Mouse (Mus musculus) myocyte (in vitro differentiated cells): Measurements from ENCODE around the gene Btg1.

Experiments used
- CEBPB ChIP-seq: IDR thresholded peaks from 2 replicates; pipeline ENCODE4 v1.6.1; 2011; ENCODE audit warnings: mild to moderate bottlenecking, moderate library complexity; ENCODE audit not compliant: poor library complexity, insufficient read depth, severe bottlenecking
- E2F4 ChIP-seq: IDR thresholded peaks from one replicate; pipeline ENCODE4 v1.6.1; 2011; ENCODE audit warnings: mild to moderate bottlenecking, control low read depth, moderate library complexity; ENCODE audit not compliant: insufficient read depth
- MAX ChIP-seq: IDR thresholded peaks from one replicate; pipeline ENCODE4 v1.6.1; 2011; ENCODE audit warnings: low read depth, mild to moderate bottlenecking, control low read depth
- MYOG ChIP-seq, 3 experiments: IDR thresholded peaks; one replicate each; pipeline ENCODE4 v1.6.1; 2011; ENCODE audit warnings: control low read depth in 2 of 3, low read depth in 2 of 3, mild to moderate bottlenecking in 2 of 3; ENCODE audit not compliant: insufficient read length in 2 of 3, control insufficient read depth in 1 of 3, insufficient read depth in 1 of 3
- POLR2A ChIP-seq: IDR thresholded peaks from one replicate; pipeline ENCODE4 v1.6.1; 2011; ENCODE audit warnings: low read depth, mild to moderate bottlenecking, control low read depth, moderate library complexity; ENCODE audit not compliant: insufficient read length
- POLR2AphosphoS2 ChIP-seq: IDR thresholded peaks from one replicate; pipeline ENCODE4 v1.6.1; 2011; ENCODE audit warnings: low read depth, control low read depth; ENCODE audit not compliant: insufficient read length
- TCF12 ChIP-seq: IDR thresholded peaks from one replicate; pipeline ENCODE4 v1.6.1; 2011; ENCODE audit warnings: mild to moderate bottlenecking, control low read depth; ENCODE audit not compliant: poor library complexity, insufficient read depth, severe bottlenecking
- USF1 ChIP-seq: IDR thresholded peaks from one replicate; pipeline ENCODE4 v1.6.1; 2011; ENCODE audit warnings: low read depth, mild to moderate bottlenecking, control low read depth, moderate library complexity

DNA sequence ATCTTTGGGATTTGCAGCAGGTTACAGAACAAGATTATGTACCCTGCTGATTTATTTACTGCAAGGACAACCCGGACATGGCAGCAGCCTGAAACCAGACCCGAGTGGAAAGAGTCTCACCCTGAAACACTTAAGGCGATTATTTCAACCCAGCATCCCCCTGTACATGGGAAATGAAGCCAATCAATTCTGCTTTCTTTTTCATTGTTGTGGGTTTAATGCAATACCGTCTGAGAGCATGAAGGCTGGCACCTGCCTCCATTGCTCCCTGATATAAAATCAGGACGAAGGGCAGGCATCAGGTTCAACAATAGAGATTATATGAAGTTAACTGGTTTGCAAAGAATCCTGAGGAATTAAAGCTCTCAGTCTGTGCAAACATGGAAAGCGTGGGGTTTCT lies 35.6 kb upstream of the Btg1 start:
- TF ChIP-seq POLR2A (no peak), POLR2AphosphoS2 (no peak), TCF12 (no peak), USF1 (no peak), MAX (no peak), CEBPB (no peak), E2F4 (no peak), MYOG (IDR thresholded peaks at IDR 0.05; ENCODE audit: control insufficient read depth in 1 of 3, insufficient read depth in 1 of 3, insufficient read length in 2 of 3, low read depth in 2 of 3) (no peak)
